Mouse (Mus musculus): ENCODE results near the gene Ppfibp2.

The Ppfibp2 gene

GRCm38 (mm10) chr7:107755905-107756304, 160.9 kb downstream of the Ppfibp2 start:
- in situ Hi-C loops (cut with MboI, MseI) = no loop called here

DNA sequence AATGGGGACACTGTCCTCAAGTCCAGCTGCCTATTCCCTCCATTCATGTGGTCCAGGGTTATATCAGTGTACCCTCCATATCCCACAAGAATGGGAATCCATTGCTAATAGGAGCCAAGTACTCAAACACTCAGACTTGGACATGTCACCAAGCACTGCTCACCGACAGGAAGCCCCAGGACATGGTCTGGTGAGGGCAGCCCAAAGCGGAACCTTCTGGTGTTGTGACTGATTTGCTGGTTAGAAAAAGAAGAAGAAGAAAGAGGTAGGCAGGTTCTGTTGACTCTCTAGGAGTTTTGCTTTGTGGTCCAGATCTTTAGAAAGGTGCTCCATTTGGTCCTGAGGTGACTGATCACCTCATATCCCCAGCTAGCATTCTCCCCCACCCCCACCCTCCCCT, 161.7 kb downstream of the Ppfibp2 start:
- in situ Hi-C loops (cut with MboI, MseI) = no loop called here

DNA sequence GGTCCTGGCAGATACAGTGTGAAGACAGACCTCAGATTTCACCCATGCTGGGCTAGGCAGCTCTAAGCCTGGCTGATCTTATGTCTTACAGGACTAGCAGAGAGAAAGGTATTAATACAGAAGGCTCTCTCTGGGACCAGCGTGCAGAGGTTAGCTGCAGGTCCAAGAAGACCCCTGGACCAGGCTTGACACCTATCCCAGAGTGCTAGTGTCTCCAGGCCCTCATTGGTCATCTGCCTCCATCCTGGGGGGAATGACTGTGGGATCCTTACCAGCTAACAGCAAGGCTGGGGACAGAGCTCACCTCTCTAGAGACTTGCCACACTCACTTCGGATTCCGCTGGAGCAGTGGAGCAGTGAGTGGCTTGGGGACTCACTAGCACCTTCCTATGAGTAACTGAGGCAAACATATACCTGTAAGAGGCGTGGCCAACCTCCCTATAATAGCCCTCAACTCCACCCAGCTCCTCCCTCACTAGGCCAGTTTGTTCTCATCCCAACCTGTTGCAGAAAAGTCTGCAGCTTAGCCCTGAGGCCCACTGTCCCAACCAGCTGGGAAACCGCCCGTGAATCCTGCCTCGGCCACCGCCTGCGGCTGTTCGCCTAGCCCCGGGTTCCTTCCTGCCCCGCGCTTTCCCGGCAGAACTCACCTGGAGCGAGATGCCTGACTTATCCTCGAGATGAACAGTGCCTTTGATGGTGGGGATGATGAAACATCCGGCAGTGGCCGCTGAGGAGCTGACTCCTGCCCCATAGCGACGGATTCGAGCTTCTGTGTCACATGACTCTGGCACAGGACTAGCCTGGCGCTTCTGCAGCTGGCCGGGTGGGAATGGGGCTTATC, 162.5 kb downstream of the Ppfibp2 start, which contains the start of gene Cyb5r2:
Gene Cyb5r2, minus strand, starts transcription at position 725 of the 844 bp plus-strand sequence.
- in situ Hi-C loops (cut with MboI, MseI) = no loop called here

GRCm38 (mm10) chr7:107770812-107771211, 175.8 kb downstream of the Ppfibp2 start:
- in situ Hi-C loops (cut with MboI, MseI) = no loop called here

DNA sequence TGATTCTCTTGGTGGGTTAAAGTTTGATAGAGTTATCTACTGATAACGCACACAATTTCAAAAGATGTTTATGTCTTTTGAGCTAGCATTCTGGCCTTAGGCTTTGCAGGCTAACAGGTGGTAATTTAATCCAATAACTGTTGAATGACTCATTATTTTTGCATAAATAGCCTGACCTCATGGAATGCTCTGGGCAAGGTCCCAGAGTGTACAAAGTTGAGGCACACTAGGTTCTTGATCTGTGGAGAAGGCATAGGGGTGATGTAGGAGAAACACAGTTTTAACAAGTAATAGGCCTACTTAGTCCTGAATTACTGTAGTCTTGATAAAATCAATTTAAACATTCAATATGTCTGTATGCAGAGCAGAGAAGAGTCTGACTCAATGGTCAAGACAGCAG, 183.2 kb downstream of the Ppfibp2 start:
- in situ Hi-C loops (cut with MboI, MseI) = no loop called here

DNA sequence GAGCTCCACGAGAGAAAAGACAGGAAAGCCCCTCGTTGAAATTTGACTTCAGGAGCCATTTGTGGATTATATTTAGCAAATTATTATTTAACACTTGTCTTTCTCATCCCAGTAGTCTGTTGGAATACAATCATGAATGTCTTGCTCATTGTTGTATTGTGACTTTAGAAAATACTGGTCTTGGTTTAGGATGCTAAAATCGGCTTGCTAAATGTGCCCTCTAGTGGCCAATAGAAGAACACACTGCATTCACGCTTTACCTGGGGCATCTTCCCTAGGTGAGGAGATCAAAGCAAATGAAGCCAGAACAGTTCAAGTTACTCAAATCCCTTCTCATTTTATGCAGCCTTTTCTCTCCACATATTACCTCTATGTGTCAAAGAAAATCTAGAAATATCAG, 184.6 kb downstream of the Ppfibp2 start:
- in situ Hi-C loops (cut with MboI, MseI) = no loop called here

- in situ Hi-C loops (cut with MboI, MseI) = no loop called here
Observed at GRCm38 (mm10) chr7:107787977-107788620, 193.1 kb downstream of the Ppfibp2 start.

GRCm38 (mm10) chr7:107796500-107796899, 201.5 kb downstream of the Ppfibp2 start:
- in situ Hi-C loops (cut with MboI, MseI) = no loop called here
